Mouse (Mus musculus): ENCODE results near the gene Rnf187. TPM values are rescaled to one million over a fixed set of nuclear protein-coding genes. Genes with fewer than 3 reads are reported as not detected.

Rnf187 gene
- total and polyA plus RNA-seq, 3 experiments, result 280 to 3,830 (median 337) TPM

DNA sequence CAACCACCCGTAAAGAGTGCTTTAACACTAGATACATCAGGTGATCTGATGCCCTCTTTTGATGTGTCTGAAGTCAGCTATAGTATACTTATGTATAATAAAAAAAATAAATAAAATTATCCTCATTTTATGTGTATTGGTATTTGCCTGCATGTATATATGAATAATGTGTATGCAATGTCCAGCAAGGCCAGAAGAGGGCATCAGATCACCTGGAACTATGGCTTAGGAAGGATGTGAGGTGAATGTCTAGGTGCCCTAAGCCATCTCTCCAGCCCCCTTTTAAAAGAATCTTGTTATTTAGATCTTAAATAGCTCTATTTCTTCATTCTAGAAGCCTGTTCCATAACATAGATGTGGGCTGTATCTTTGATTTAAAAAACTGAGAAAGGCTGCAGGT is 28.6 kb upstream of the Rnf187 start:
- no peaks in the 10 kb centered on the region for H3K9me3 ChIP-seq (replicated peaks; ENCODE audit: insufficient read depth, low read length)
- no peak overlapping the region for H3K9ac ChIP-seq (ENCODE audit: control insufficient read depth, low read depth, low read length, poor library complexity, severe bottlenecking)
- H3K27ac ChIP-seq (ENCODE audit: control insufficient read depth, low read depth, low read length), result no peak overlapping the region
- TF ChIP-seq MAX (IDR thresholded peaks at IDR 0.05; ENCODE audit: low read length), result no peak
- no peak for TF ChIP-seq MAZ (IDR thresholded peaks at IDR 0.05; ENCODE audit: low read depth, low read length)
- TF ChIP-seq SMC3 (IDR thresholded peaks at IDR 0.05; ENCODE audit: low read depth, low read length), result peak; percentile 45
- no peak for TF ChIP-seq E2F4 (IDR thresholded peaks at IDR 0.05; ENCODE audit: borderline replicate concordance, low read depth, low read length)
- TF ChIP-seq CTCF (IDR thresholded peaks at IDR 0.05 in 2 of 3, conservative IDR thresholded peaks at IDR 0.05 in 1 of 3; ENCODE audit: control insufficient read depth in 1 of 3, insufficient read depth in 1 of 3, low read depth in 2 of 3, low read length in 3 of 3, poor library complexity in 1 of 3, severe bottlenecking in 1 of 3), result peak; percentile 42 to 59 (median 51); a peak in 5 of 6 replicates
- TF ChIP-seq RAD21 (IDR thresholded peaks at IDR 0.05; ENCODE audit: low read depth, low read length), result peak; percentile 27
- no peaks in the 10 kb centered on the region; a peak in 1 of 4 replicates for H3K36me3 ChIP-seq (ENCODE audit: control insufficient read depth in 1 of 2, insufficient read depth in 2 of 2, low read length in 2 of 2)
- H3K79me2 ChIP-seq (ENCODE audit: control insufficient read depth, insufficient read depth, low read length, poor library complexity), result no peaks in the 10 kb centered on the region
- H3K27me3 ChIP-seq (ENCODE audit: control insufficient read depth in 1 of 2, insufficient read depth in 2 of 2, low read length in 2 of 2), result no peaks in the 10 kb centered on the region
- peaks cover 0 to 16% of the 10 kb centered on the region in 2 experiments; a peak in 2 of 4 replicates for H3K4me1 ChIP-seq (ENCODE audit: control insufficient read depth in 1 of 2, insufficient read depth in 2 of 2, low read length in 2 of 2)
- no peak overlapping the region for H3K4me3 ChIP-seq (ENCODE audit: control insufficient read depth in 1 of 2, insufficient read depth in 1 of 2, low read depth in 2 of 2, low read length in 2 of 2)
- peak; percentile 66 for DNase-seq (ENCODE audit: low read depth, low spot score)

DNA sequence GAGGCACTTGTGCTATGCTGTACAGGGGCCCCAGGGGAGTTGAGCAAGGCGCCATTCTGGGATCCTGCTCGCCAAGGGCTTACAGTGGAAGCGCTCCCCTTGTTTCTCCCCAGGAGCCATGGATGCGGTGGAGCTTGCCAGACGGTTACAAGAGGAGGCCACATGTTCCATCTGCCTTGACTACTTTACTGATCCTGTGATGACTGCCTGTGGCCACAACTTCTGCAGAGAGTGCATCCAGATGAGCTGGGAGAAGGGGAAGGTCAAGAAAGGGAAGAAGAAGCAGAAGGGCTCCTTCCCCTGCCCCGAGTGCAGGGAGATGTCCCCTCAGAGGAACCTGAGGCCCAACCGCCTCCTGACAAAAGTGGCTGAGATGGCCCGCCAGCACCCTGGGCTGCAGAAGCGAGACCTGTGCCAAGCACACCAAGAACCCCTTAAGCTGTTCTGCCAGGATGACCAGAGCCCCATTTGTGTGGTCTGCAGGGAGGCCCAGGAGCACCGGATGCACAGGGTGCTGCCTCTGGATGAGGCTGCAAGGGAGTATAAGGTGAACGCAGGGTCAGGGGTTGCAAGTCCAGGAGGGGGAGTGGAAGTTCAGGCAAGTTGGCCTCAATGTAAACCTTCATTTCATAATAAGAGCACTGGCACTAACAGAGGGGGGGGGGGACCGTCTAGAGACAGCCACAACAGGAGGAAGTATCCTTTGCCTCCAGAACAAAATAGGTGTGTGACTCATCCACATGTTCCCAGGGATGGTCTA is 26.5 kb upstream of the Rnf187 start:
- Histone ChIP-seq H3K36me3 (ENCODE audit: control insufficient read depth in 1 of 2, insufficient read depth in 2 of 2, low read length in 2 of 2) (no peaks in the 10 kb centered on the region; a peak in 1 of 4 replicates), H3K79me2 (ENCODE audit: control insufficient read depth, insufficient read depth, low read length, poor library complexity) (no peaks in the 10 kb centered on the region), H3K4me3 (ENCODE audit: control insufficient read depth in 1 of 2, insufficient read depth in 1 of 2, low read depth in 2 of 2, low read length in 2 of 2) (no peak overlapping the region), H3K27ac (ENCODE audit: control insufficient read depth, low read depth, low read length) (no peak overlapping the region), H3K27me3 (ENCODE audit: control insufficient read depth in 1 of 2, insufficient read depth in 2 of 2, low read length in 2 of 2) (no peaks in the 10 kb centered on the region), H3K9ac (ENCODE audit: control insufficient read depth, low read depth, low read length, poor library complexity, severe bottlenecking) (no peak overlapping the region), H3K9me3 (replicated peaks; ENCODE audit: insufficient read depth, low read length) (no peaks in the 10 kb centered on the region), H3K4me1 (ENCODE audit: control insufficient read depth in 1 of 2, insufficient read depth in 2 of 2, low read length in 2 of 2) (peaks cover 0 to 12% of the 10 kb centered on the region in 2 experiments; a peak in 1 of 4 replicates)
- TF ChIP-seq MEF2A (IDR thresholded peaks at IDR 0.05; ENCODE audit: extremely low read depth, insufficient replicate concordance, low read depth, low read length, poor library complexity, severe bottlenecking) (no peak), SIN3A (IDR thresholded peaks at IDR 0.05; ENCODE audit: low read length) (no peak), MAX (IDR thresholded peaks at IDR 0.05; ENCODE audit: low read length) (no peak), EP300 (IDR thresholded peaks at IDR 0.05; ENCODE audit: low read depth in 1 of 2, low read length in 2 of 2) (no peak), ZC3H11A (IDR thresholded peaks at IDR 0.05; ENCODE audit: low read depth, low read length) (no peak), MAZ (IDR thresholded peaks at IDR 0.05; ENCODE audit: low read depth, low read length) (no peak), NELFE (IDR thresholded peaks at IDR 0.05; ENCODE audit: low read depth, low read length) (no peak)
- DNase-seq (ENCODE audit: low read depth, low spot score), result no peak

DNA sequence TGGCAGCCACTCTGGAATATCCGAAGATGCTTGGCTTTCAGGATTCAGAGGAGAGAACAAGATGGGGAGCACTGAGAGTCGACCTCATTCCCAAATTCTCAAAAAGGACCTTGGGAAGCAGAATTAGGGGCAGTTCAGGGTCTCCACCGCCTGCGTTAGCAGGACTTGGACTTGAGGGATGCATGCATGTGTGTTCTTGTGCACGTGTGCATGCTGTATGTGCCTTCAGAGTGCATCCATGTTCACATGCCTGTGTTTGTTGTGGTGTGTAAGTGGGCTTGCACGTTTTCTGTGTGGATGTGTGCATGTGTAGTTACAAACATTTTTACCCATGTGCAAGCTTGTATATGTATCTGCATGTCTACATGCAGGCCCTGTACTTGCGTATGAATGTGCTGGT is 25.5 kb upstream of the Rnf187 start:
- TF ChIP-seq MXI1 (IDR thresholded peaks at IDR 0.05; ENCODE audit: low read depth, low read length) (no peak), MEF2A (IDR thresholded peaks at IDR 0.05; ENCODE audit: extremely low read depth, insufficient replicate concordance, low read depth, low read length, poor library complexity, severe bottlenecking) (no peak), SMC3 (IDR thresholded peaks at IDR 0.05; ENCODE audit: low read depth, low read length) (no peak), HCFC1 (IDR thresholded peaks at IDR 0.05; ENCODE audit: low read depth, low read length) (no peak), GABPA (IDR thresholded peaks at IDR 0.05; ENCODE audit: low read depth, low read length) (no peak)
- no peak overlapping the region for H3K4me3 ChIP-seq (ENCODE audit: control insufficient read depth in 1 of 2, insufficient read depth in 1 of 2, low read depth in 2 of 2, low read length in 2 of 2)
- DNase-seq (ENCODE audit: low read depth, low spot score), result no peak
- H3K9ac ChIP-seq (ENCODE audit: control insufficient read depth, low read depth, low read length, poor library complexity, severe bottlenecking), result no peak overlapping the region
- H3K27me3 ChIP-seq (ENCODE audit: control insufficient read depth in 1 of 2, insufficient read depth in 2 of 2, low read length in 2 of 2), result no peaks in the 10 kb centered on the region
- H3K27ac ChIP-seq (ENCODE audit: control insufficient read depth, low read depth, low read length), result no peak overlapping the region
- H3K9me3 ChIP-seq (replicated peaks; ENCODE audit: insufficient read depth, low read length), result no peaks in the 10 kb centered on the region
- no peaks in the 10 kb centered on the region for H3K79me2 ChIP-seq (ENCODE audit: control insufficient read depth, insufficient read depth, low read length, poor library complexity)
- 0 out of 4 replicates have a peak, but pooled peaks cover 0 to 5% of the 10 kb centered on the region in 2 experiments for H3K4me1 ChIP-seq (ENCODE audit: control insufficient read depth in 1 of 2, insufficient read depth in 2 of 2, low read length in 2 of 2)
- H3K36me3 ChIP-seq (ENCODE audit: control insufficient read depth in 1 of 2, insufficient read depth in 2 of 2, low read length in 2 of 2), result no peaks in the 10 kb centered on the region; a peak in 1 of 4 replicates

Measured in MEL (cell line).